ENCODE assay signal across 27 mouse cellular contexts in genomic region chr4:138959120-138959519, GRCm38 (mm10). TPM values are rescaled to one million over a fixed set of nuclear protein-coding genes. Genes with fewer than 3 reads are reported as not detected.
DNase-seq lines count a peak whose midpoint lies in the region; ATAC-seq and TF ChIP-seq lines count a peak whose summit lies in the region.
"Had no signal": no experiment of that assay in that cellular context is flagged by ENCODE, and none has a peak within 500 bp of the region (broad histone marks: within the 10 kb centered on the region; RNA-seq: fewer than 3 reads in every experiment).

No protein-coding gene starts in this region.

- ATAC-seq in frontal cortex, adult (ENCODE audit: low TSS enrichment), result peak; percentile 65; the same call in 1 of the 2 replicates
- no peak for ATAC-seq in kidney, embryonic 15.5 days (replicated peaks; ENCODE audit: low FRiP score)
- ATAC-seq in kidney, embryonic 14.5 days (ENCODE audit: low FRiP score, low TSS enrichment), result no peak
- no peak for ATAC-seq in midbrain, embryonic 11.5 days (ENCODE audit: low FRiP score)
- ATAC-seq in midbrain, postnatal 0 days (ENCODE audit: low FRiP score), result no peak
- ATAC-seq: activated CD4-positive, CD25-positive, alpha-beta regulatory T cell, adult 4 months; forebrain, embryonic 15.5 days; liver, embryonic 12.5 days had no signal

- H3K9ac ChIP-seq in kidney, embryonic 15.5 days, result no peak overlapping the region
- H3K9ac ChIP-seq in kidney, embryonic 14.5 days (ENCODE audit: low read depth, low read length), result no peak overlapping the region
- no peak overlapping the region for H3K9ac ChIP-seq in midbrain, embryonic 11.5 days (ENCODE audit: low read length)
- no peak overlapping the region for H3K9ac ChIP-seq in midbrain, postnatal 0 days (replicated peaks; ENCODE audit: low read length, poor library complexity, severe bottlenecking)
- H3K9ac ChIP-seq: embryonic facial prominence, embryonic 15.5 days; forebrain, embryonic 15.5 days; heart, embryonic 15.5 days; hindbrain, embryonic 13.5 days; limb, embryonic 13.5 days; liver, embryonic 12.5 days; midbrain, embryonic 12.5 days had no signal

- TF ChIP-seq CTCF in cerebellum, adult 2 months (IDR thresholded peaks at IDR 0.05; ENCODE audit: borderline replicate concordance, insufficient read depth, low read depth, low read length), result no peak
- TF ChIP-seq CTCF in midbrain, postnatal 0 days (IDR thresholded peaks at IDR 0.05), result no peak

- no peak overlapping the region for H3K4me2 ChIP-seq in kidney, embryonic 15.5 days
- no peak overlapping the region for H3K4me2 ChIP-seq in kidney, embryonic 14.5 days (replicated peaks; ENCODE audit: low read depth, low read length)
- no peak overlapping the region for H3K4me2 ChIP-seq in midbrain, embryonic 11.5 days
- H3K4me2 ChIP-seq in midbrain, postnatal 0 days (ENCODE audit: low read depth, low read length, poor library complexity, severe bottlenecking), result no peak overlapping the region
- H3K4me2 ChIP-seq: embryonic facial prominence, embryonic 15.5 days; forebrain, embryonic 15.5 days; heart, embryonic 15.5 days; hindbrain, embryonic 13.5 days; limb, embryonic 13.5 days; liver, embryonic 12.5 days; midbrain, embryonic 12.5 days had no signal

- TF ChIP-seq POLR2A in cerebellum, adult 2 months (IDR thresholded peaks at IDR 0.05; ENCODE audit: borderline replicate concordance, insufficient read depth, low read length), result no peak

- no peaks in the 10 kb centered on the region for H3K36me3 ChIP-seq in kidney, embryonic 15.5 days
- no peaks in the 10 kb centered on the region for H3K36me3 ChIP-seq in kidney, embryonic 14.5 days (ENCODE audit: control insufficient read depth, insufficient read depth, low read length)
- no peaks in the 10 kb centered on the region for H3K36me3 ChIP-seq in midbrain, embryonic 11.5 days (ENCODE audit: control insufficient read depth, insufficient read depth, low read length)
- H3K36me3 ChIP-seq in midbrain, postnatal 0 days (ENCODE audit: insufficient read depth, low read length), result no peaks in the 10 kb centered on the region
- H3K36me3 ChIP-seq: embryonic facial prominence, embryonic 15.5 days; forebrain, embryonic 15.5 days; heart, embryonic 15.5 days; hindbrain, embryonic 13.5 days; limb, embryonic 13.5 days; liver, embryonic 12.5 days; midbrain, embryonic 12.5 days had no signal

- WGBS in cerebellum, adult 2 months, result 16% methylated on average over 15 of the region's 15 CpGs
- 80% methylated on average over 15 of the region's 15 CpGs for WGBS in kidney, embryonic 15.5 days
- 85% methylated on average over 15 of the region's 15 CpGs for WGBS in kidney, embryonic 14.5 days
- WGBS in midbrain, embryonic 11.5 days, result 86% methylated on average over 15 of the region's 15 CpGs
- WGBS in midbrain, postnatal 0 days, result 83% methylated on average over 15 of the region's 15 CpGs

- peaks cover 3% of the 10 kb centered on the region; the same call in 1 of the 2 replicates for H3K4me1 ChIP-seq in cerebellum, adult 2 months (ENCODE audit: control insufficient read depth, insufficient read depth, low read length)
- peaks cover 20% of the 10 kb centered on the region for H3K4me1 ChIP-seq in kidney, embryonic 15.5 days
- H3K4me1 ChIP-seq in kidney, embryonic 14.5 days (ENCODE audit: control insufficient read depth, insufficient read depth, low read length), result no peaks in the 10 kb centered on the region
- H3K4me1 ChIP-seq in midbrain, embryonic 11.5 days (ENCODE audit: control insufficient read depth, insufficient read depth, low read length), result no peaks in the 10 kb centered on the region
- H3K4me1 ChIP-seq in midbrain, postnatal 0 days (ENCODE audit: insufficient read depth, low read length), result no peaks in the 10 kb centered on the region
- H3K4me1 ChIP-seq: embryonic facial prominence, embryonic 15.5 days; forebrain, embryonic 15.5 days; heart, embryonic 15.5 days; hindbrain, embryonic 13.5 days; limb, embryonic 13.5 days; liver, embryonic 12.5 days; midbrain, embryonic 12.5 days had no signal

- DNase-seq in cerebellum, adult 2 months, result peak; percentile 14 to 23
- DNase-seq in cerebellum, adult 11 months, result no peak
- no peak for DNase-seq in frontal cortex, postnatal 25 days (ENCODE audit: low spot score in 2 of 2)
- DNase-seq in midbrain, embryonic 11.5 days (ENCODE audit: low spot score, missing footprints), result peak; percentile 10
- no peak for DNase-seq in midbrain, postnatal 0 days (ENCODE audit: low spot score)
- DNase-seq: adrenal gland, adult 8-10 months; heart, postnatal 36 days; lung, adult 18-20 months; lung, postnatal 14 days; thymus, postnatal 25 days had no signal

- H3K27me3 ChIP-seq in cerebellum, adult 2 months (ENCODE audit: control insufficient read depth, insufficient read depth, low read length), result no peaks in the 10 kb centered on the region
- H3K27me3 ChIP-seq in kidney, embryonic 15.5 days, result no peaks in the 10 kb centered on the region
- no peaks in the 10 kb centered on the region for H3K27me3 ChIP-seq in kidney, embryonic 14.5 days (ENCODE audit: control insufficient read depth, insufficient read depth, low read length)
- no peaks in the 10 kb centered on the region for H3K27me3 ChIP-seq in midbrain, embryonic 11.5 days (ENCODE audit: control insufficient read depth, insufficient read depth, low read length)
- no peaks in the 10 kb centered on the region for H3K27me3 ChIP-seq in midbrain, postnatal 0 days (ENCODE audit: insufficient read depth, low read length)
- H3K27me3 ChIP-seq: embryonic facial prominence, embryonic 15.5 days; forebrain, embryonic 15.5 days; heart, embryonic 15.5 days; midbrain, embryonic 12.5 days had no signal

- no peak overlapping the region for H3K4me3 ChIP-seq in cerebellum, adult 2 months (replicated peaks; ENCODE audit: insufficient read depth, low read depth, low read length)
- H3K4me3 ChIP-seq in kidney, embryonic 15.5 days (replicated peaks), result no peak overlapping the region
- no peak overlapping the region for H3K4me3 ChIP-seq in kidney, embryonic 14.5 days (ENCODE audit: low read length)
- H3K4me3 ChIP-seq in midbrain, embryonic 11.5 days (ENCODE audit: low read depth, low read length), result no peak overlapping the region
- H3K4me3 ChIP-seq in midbrain, postnatal 0 days (ENCODE audit: low read depth, low read length), result no peak overlapping the region
- H3K4me3 ChIP-seq: embryonic facial prominence, embryonic 15.5 days; forebrain, embryonic 15.5 days; heart, embryonic 15.5 days; hindbrain, embryonic 13.5 days; limb, embryonic 13.5 days; liver, embryonic 12.5 days; midbrain, embryonic 12.5 days had no signal

- H3K9me3 ChIP-seq in kidney, embryonic 15.5 days (replicated peaks), result no peaks in the 10 kb centered on the region
- H3K9me3 ChIP-seq in kidney, embryonic 14.5 days (ENCODE audit: control insufficient read depth, low read length), result no peaks in the 10 kb centered on the region
- no peaks in the 10 kb centered on the region for H3K9me3 ChIP-seq in midbrain, embryonic 11.5 days (ENCODE audit: control insufficient read depth, low read length)
- no peaks in the 10 kb centered on the region for H3K9me3 ChIP-seq in midbrain, postnatal 0 days (ENCODE audit: low read length)
- H3K9me3 ChIP-seq: embryonic facial prominence, embryonic 15.5 days; forebrain, embryonic 15.5 days; heart, embryonic 15.5 days; hindbrain, embryonic 13.5 days; limb, embryonic 13.5 days; liver, embryonic 12.5 days; midbrain, embryonic 12.5 days had no signal

- no peak overlapping the region for H3K27ac ChIP-seq in cerebellum, adult 2 months (ENCODE audit: insufficient read depth, low read length)
- H3K27ac ChIP-seq in kidney, embryonic 15.5 days, result peak overlapping the region; percentile 68; the same call in 1 of the 2 replicates
- no peak overlapping the region for H3K27ac ChIP-seq in kidney, embryonic 14.5 days (ENCODE audit: low read depth, low read length)
- no peak overlapping the region for H3K27ac ChIP-seq in midbrain, embryonic 11.5 days (ENCODE audit: low read depth, low read length)
- H3K27ac ChIP-seq in midbrain, postnatal 0 days (ENCODE audit: low read depth, low read length), result no peak overlapping the region
- H3K27ac ChIP-seq: embryonic facial prominence, embryonic 15.5 days; forebrain, embryonic 15.5 days; heart, embryonic 15.5 days; hindbrain, embryonic 13.5 days; limb, embryonic 13.5 days; liver, embryonic 12.5 days; midbrain, embryonic 12.5 days had no signal

RNA-seq across cellular contexts. Expression of gene Rnf186, which starts 7.8 kb away (rescaled TPM):
- polyA plus RNA-seq in cerebellum, adult 2 months (2012; rRNA removed), result not detected in 2 replicates
- 6.3 and 8.2 TPM in 2 replicates for polyA plus RNA-seq in kidney, embryonic 15.5 days (2015; fragmentation: Nextera tagmentation; extraction: Ambion mirVana)
- polyA plus RNA-seq in kidney, embryonic 14.5 days (2014; fragmentation: Nextera tagmentation; extraction: Ambion mirVana), result 4.3 and 5.8 TPM in 2 replicates
- polyA plus RNA-seq in midbrain, embryonic 11.5 days (2014; fragmentation: Nextera tagmentation; extraction: Ambion mirVana), result not detected in 2 replicates
- not detected in 2 replicates for total RNA-seq in midbrain, postnatal 0 days (2014; rRNA removed)
- not detected in 2 replicates for polyA plus RNA-seq in midbrain, postnatal 0 days (2015; fragmentation: Nextera tagmentation; extraction: Ambion mirVana)
- total RNA-seq: adrenal gland, adult 8-10 months; common myeloid progenitor, adult 5-6 weeks; heart, postnatal 36 days; layer of hippocampus, postnatal 14 days; left cerebral cortex, postnatal 14 days; megakaryocyte progenitor cell, adult 5-6 weeks; monocyte, adult 5-6 weeks; neutrophil, adult 5-6 weeks had no signal
- polyA plus RNA-seq: activated CD4-positive, CD25-positive, alpha-beta regulatory T cell, adult 4 months; forebrain, embryonic 15.5 days; hindbrain, embryonic 13.5 days; liver, embryonic 12.5 days; midbrain, embryonic 12.5 days had no signal

RNA-seq across cellular contexts. Expression of gene Tmco4, which starts 13.6 kb away (rescaled TPM):
- 2.4 and 2.5 TPM in 2 replicates for polyA plus RNA-seq in cerebellum, adult 2 months (2012; rRNA removed)
- polyA plus RNA-seq in kidney, embryonic 15.5 days (2015; fragmentation: Nextera tagmentation; extraction: Ambion mirVana), result 5.6 and 6.1 TPM in 2 replicates
- 3.5 and 4.7 TPM in 2 replicates for polyA plus RNA-seq in kidney, embryonic 14.5 days (2014; fragmentation: Nextera tagmentation; extraction: Ambion mirVana)
- 0.46 and 0.90 TPM in 2 replicates for polyA plus RNA-seq in midbrain, embryonic 11.5 days (2014; fragmentation: Nextera tagmentation; extraction: Ambion mirVana)
- 1.9 and 2.9 TPM in 2 replicates for total RNA-seq in midbrain, postnatal 0 days (2014; rRNA removed)
- polyA plus RNA-seq in midbrain, postnatal 0 days (2015; fragmentation: Nextera tagmentation; extraction: Ambion mirVana), result 1.1 and 1.3 TPM in 2 replicates

RNA-seq across cellular contexts. Expression of gene Otud3, which starts 45.4 kb away (rescaled TPM):
- polyA plus RNA-seq in cerebellum, adult 2 months (2012; rRNA removed), result 8.3 and 9.0 TPM in 2 replicates
- 2.5 and 3.5 TPM in 2 replicates for polyA plus RNA-seq in kidney, embryonic 15.5 days (2015; fragmentation: Nextera tagmentation; extraction: Ambion mirVana)
- 3.0 and 4.2 TPM in 2 replicates for polyA plus RNA-seq in kidney, embryonic 14.5 days (2014; fragmentation: Nextera tagmentation; extraction: Ambion mirVana)
- 2.7 and 3.0 TPM in 2 replicates for polyA plus RNA-seq in midbrain, embryonic 11.5 days (2014; fragmentation: Nextera tagmentation; extraction: Ambion mirVana)
- 8.5 and 9.0 TPM in 2 replicates for total RNA-seq in midbrain, postnatal 0 days (2014; rRNA removed)
- polyA plus RNA-seq in midbrain, postnatal 0 days (2015; fragmentation: Nextera tagmentation; extraction: Ambion mirVana), result 3.1 and 3.8 TPM in 2 replicates

Comparison
In these comparisons a context has a peak if more than half of its experiments do, and no peak if none do; other contexts are left out.
1. DNase-seq: peak in cerebellum, adult 2 months (2 of 2) and midbrain, embryonic 11.5 days (single experiment); none in cerebellum, adult 11 months (single experiment), frontal cortex, postnatal 25 days (0 of 2) and midbrain, postnatal 0 days (single experiment).